Mouse (Mus musculus) kidney, adult 2 months (tissue): ENCODE data around the gene Plcb1. TPM values are rescaled to one million over a fixed set of nuclear protein-coding genes. Genes with fewer than 3 reads are reported as not detected.

ENCODE experiments used
- DNase-seq: peaks from one replicate; pipeline ENCODE4 v3.0.0; 2021
- H3K27ac ChIP-seq: fragments of 200-500 bp; 2 replicates; pipeline ENCODE4 v1.5.1; 2012; ENCODE audit warnings: low read depth, low read length, control low read depth, inconsistent platforms; ENCODE audit not compliant: insufficient read depth
- H3K27me3 ChIP-seq: fragments of 200-500 bp; replicated peaks from 2 replicates; pipeline ENCODE4 v1.6.1; 2012; ENCODE audit warnings: mild to moderate bottlenecking, moderate library complexity, low read length, inconsistent platforms; ENCODE audit not compliant: control insufficient read depth, insufficient read depth
- H3K36me3 ChIP-seq: fragments of 200-500 bp; 2 replicates; pipeline ENCODE4 v1.6.1; 2012; ENCODE audit warnings: mild to moderate bottlenecking, moderate library complexity, low read length, inconsistent platforms; ENCODE audit not compliant: control insufficient read depth, insufficient read depth
- H3K4me1 ChIP-seq: fragments of 200-500 bp; 2 replicates; pipeline ENCODE4 v1.6.1; 2011; ENCODE audit warnings: low read length; ENCODE audit not compliant: control insufficient read depth, insufficient read depth
- H3K4me3 ChIP-seq: fragments of 200-500 bp; 2 replicates; pipeline ENCODE4 v1.5.1; 2011; ENCODE audit warnings: mild to moderate bottlenecking, low read depth, low read length, control low read depth; ENCODE audit not compliant: insufficient read depth
- CTCF ChIP-seq: fragments of 200-500 bp; conservative IDR thresholded peaks from 2 replicates; pipeline ENCODE4 v1.5.1; 2011; ENCODE audit warnings: low read depth, mild to moderate bottlenecking, control low read depth, low read length, moderate library complexity, mixed read lengths; ENCODE audit not compliant: insufficient read depth, insufficient read length
- POLR2A ChIP-seq: fragments of 200-500 bp; IDR thresholded peaks from one replicate; pipeline ENCODE4 v1.6.1; 2011; ENCODE audit warnings: low read depth, low read length, control low read depth
- WGBS: fragments of 180-500 bp; shearing (Covaris S2); methylation state at CpG from one replicate; pipeline ENCODE4 v1.1.7; 2018; 5-methylcytosine and 5-hydroxymethylcytosine counted together
- polyA plus RNA-seq: library from polyadenylated mRNA; depleted of rRNA; stranded (reverse); fragments of >200 nt; gene quantifications from 2 replicates; pipeline ENCODE4 v1.2.3, GENCODE M21; 2012

The Plcb1 gene
- polyA plus RNA-seq, 1 experiment: 5.0 TPM

- H3K4me1 ChIP-seq: peaks cover 8% of the 10 kb centered on the region; the same call in 1 of the 2 replicates
- no peaks in the 10 kb centered on the region for H3K36me3 ChIP-seq
- TF ChIP-seq CTCF (no peak), POLR2A (no peak)
- H3K4me3 ChIP-seq: peak overlapping the region; percentile 80
- WGBS: 10% methylated on average over 6 of the region's 6 CpGs
- no peak for DNase-seq
- H3K27me3 ChIP-seq: no peaks in the 10 kb centered on the region
- peak overlapping the region; percentile 68 for H3K27ac ChIP-seq
Observed at GRCm38 (mm10) chr2:134786856-134787250, 986 bp downstream of the Plcb1 start.

- TF ChIP-seq POLR2A: no peak
- TF ChIP-seq CTCF: no peak
- WGBS: 41% methylated on average over 12 of the region's 12 CpGs
- no peaks in the 10 kb centered on the region for H3K27me3 ChIP-seq
- DNase-seq: peak; percentile 41
- no peaks in the 10 kb centered on the region for H3K36me3 ChIP-seq
- peak overlapping the region; percentile 68 for H3K27ac ChIP-seq
- peak overlapping the region; percentile 80 for H3K4me3 ChIP-seq
- H3K4me1 ChIP-seq: peaks cover 8% of the 10 kb centered on the region; the same call in 1 of the 2 replicates
Observed at GRCm38 (mm10) chr2:134787336-134788095, 1.6 kb downstream of the Plcb1 start.

DNA sequence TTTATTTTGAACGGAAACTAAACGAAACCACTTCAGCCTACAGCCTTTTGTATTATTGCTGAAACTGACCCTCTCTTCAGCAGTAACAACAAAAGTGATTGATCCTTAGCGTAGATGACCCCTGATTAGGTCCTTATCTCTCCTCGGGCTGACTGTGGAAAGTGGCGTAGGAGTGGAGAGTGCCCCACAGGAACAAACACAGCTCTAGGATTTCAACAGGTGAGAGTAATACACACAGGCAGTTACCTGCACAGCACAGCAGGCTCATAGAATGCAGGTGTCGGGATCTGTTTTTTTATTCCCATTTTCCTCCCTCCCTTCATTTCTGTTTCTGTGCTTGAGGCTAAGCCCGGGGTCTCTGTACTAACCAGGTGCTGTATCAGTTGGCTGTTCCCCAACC is 7.1 kb downstream of the Plcb1 start:
- DNase-seq: no peak
- no peak overlapping the region for H3K27ac ChIP-seq
- H3K4me3 ChIP-seq: no peak overlapping the region
- peaks cover 8% of the 10 kb centered on the region; the same call in 1 of the 2 replicates for H3K4me1 ChIP-seq
- H3K27me3 ChIP-seq: no peaks in the 10 kb centered on the region
- no peaks in the 10 kb centered on the region for H3K36me3 ChIP-seq
- WGBS: 86% methylated on average over 7 of the region's 7 CpGs
- no peak for TF ChIP-seq CTCF
- no peak for TF ChIP-seq POLR2A

DNA sequence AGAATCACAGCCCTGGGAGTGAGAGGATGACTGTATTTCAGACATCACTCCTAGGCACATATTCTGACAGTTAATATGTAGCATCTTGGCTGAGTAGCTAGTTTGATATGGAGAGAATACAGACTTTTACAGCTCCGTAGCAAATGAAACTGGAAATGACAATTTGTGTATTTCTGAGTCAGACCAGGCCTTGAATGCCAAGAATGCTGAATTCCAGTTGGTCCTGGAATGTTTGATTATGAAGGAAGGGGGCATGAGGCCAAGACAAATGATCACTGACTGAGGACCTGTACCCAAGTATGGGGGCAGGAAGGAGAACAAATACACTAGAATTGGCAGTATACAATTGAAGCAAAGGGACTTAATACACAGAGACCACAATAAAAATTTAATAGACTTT is 14.4 kb downstream of the Plcb1 start:
- Histone ChIP-seq H3K36me3 (no peaks in the 10 kb centered on the region), H3K4me3 (no peak overlapping the region), H3K27me3 (no peaks in the 10 kb centered on the region), H3K4me1 (no peaks in the 10 kb centered on the region), H3K27ac (no peak overlapping the region)
- TF ChIP-seq POLR2A: no peak
- TF ChIP-seq CTCF: no peak
- WGBS: 39% methylated on average over 1 of the region's 1 CpGs
- peak; percentile 33 for DNase-seq

- Histone ChIP-seq H3K27ac (no peak overlapping the region), H3K27me3 (no peaks in the 10 kb centered on the region), H3K4me3 (no peak overlapping the region), H3K36me3 (no peaks in the 10 kb centered on the region), H3K4me1 (peaks cover 5% of the 10 kb centered on the region; the same call in 1 of the 2 replicates)
- 49% methylated on average over 11 of the region's 11 CpGs for WGBS
- TF ChIP-seq POLR2A (no peak), CTCF (no peak)
- peak; percentile 74 for DNase-seq
Observed at GRCm38 (mm10) chr2:134816383-134816782, 30.5 kb downstream of the Plcb1 start.

DNA sequence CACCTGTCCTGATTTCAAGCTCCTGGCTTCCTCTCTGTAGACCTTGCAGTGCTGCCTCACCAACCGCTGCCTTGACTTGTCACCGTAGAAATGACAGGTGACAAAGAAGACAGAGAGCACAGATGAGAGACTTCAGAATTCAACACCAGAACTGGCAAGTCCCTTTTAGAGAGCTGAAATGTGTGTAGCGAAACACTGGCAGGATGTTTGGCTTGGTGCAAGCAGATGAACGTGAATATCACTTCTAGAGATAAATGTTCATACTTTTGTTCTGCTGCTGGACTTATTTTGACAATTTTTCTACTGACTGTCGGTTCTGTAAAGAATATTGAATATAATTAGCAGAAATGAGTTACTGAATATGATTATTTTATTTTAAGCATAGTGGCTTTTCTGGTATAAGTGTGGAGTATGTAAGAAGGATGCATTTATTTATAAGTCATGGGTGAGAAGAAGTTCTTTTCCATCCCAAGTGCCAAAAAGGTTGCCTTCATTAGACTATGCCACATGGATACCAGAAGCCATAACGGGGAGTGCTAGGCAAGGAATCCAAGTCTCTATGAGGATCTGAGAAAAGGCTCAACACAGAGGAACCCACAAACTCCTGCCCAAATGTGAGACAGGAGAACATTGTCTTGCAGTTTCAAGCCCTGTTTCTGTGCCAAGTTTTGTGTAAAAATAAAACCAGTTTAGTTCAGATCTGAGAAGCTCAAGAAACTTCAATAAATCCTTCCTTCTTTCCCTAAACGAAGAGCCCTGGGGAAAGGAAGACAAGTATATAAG is 31.4 kb downstream of the Plcb1 start:
- no peak overlapping the region for H3K27ac ChIP-seq
- H3K27me3 ChIP-seq: no peaks in the 10 kb centered on the region
- H3K4me3 ChIP-seq: no peak overlapping the region
- H3K4me1 ChIP-seq: peaks cover 5% of the 10 kb centered on the region; the same call in 1 of the 2 replicates
- no peak for TF ChIP-seq CTCF
- no peak for TF ChIP-seq POLR2A
- no peak for DNase-seq
- H3K36me3 ChIP-seq: no peaks in the 10 kb centered on the region
- WGBS: 87% methylated on average over 7 of the region's 7 CpGs

GRCm38 (mm10) chr2:134821176-134821575 is 35.3 kb downstream of the Plcb1 start:
- WGBS: 72% methylated on average over 6 of the region's 6 CpGs
- Histone ChIP-seq H3K4me1 (peaks cover 12% of the 10 kb centered on the region; the same call in 1 of the 2 replicates), H3K36me3 (no peaks in the 10 kb centered on the region), H3K27me3 (no peaks in the 10 kb centered on the region), H3K4me3 (no peak overlapping the region), H3K27ac (no peak overlapping the region)
- DNase-seq: no peak
- TF ChIP-seq CTCF (no peak), POLR2A (no peak)
